Mouse (Mus musculus): ENCODE measurements at regions not wholly inside any gene's neighbourhood (a gene's known extent, or its start where the extent isn't known, plus 50 kb on each side); places are given as distances from the start of the nearest gene placed in this dataset.

DNA sequence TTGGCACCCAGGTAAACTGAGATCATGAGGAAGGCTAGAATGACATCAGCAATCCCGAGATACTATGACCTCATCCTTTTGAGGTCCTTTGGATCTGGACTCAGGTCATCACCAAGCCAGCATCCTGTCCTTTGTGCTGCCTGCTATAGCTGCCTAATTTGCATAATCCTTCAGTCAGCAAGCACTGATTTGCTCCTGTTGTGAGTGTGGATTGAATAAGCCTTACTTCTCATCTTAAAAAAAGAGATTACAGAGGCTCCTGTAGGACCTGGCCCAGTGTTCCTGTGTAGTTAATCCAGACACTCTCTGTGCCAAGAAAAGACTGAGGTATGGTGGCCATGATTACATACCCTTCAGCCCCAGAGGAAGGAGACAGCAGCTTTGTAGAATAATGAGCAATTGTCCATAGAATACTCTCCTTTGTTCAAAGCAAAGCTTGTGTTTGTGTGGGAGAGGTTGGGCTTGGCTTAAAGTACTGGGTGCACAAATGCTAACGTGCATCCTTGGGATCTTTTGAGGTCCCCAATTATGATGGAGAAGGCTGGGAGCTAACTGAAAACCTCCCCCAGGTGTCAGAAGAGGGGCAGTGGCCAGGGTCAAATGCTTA lies 50.4 kb upstream of the Sorl1 start:
- no peak overlapping the region for H3K4me3 ChIP-seq
- H3K27ac ChIP-seq = no peak overlapping the region
- intact Hi-C loops (cut with DNase I) = no loop called here
- no peak for DNase-seq
- no peak for TF ChIP-seq CTCF (IDR thresholded peaks at IDR 0.05)

All from gastrocnemius, adult 2 months (tissue).